Mouse (Mus musculus): ENCODE data around the gene AC124502.3. TPM values are rescaled to one million over a fixed set of nuclear protein-coding genes. Genes with fewer than 3 reads are reported as not detected.
"Not testable (repeated sequence)": the region's sequence is repeated elsewhere in the genome, so short reads cannot be mapped to it uniquely, and the experiment has no call there.

AC124502.3 gene
- total RNA-seq, 1 experiment from 2014 or later: 2.3 TPM

- ATAC-seq (ENCODE audit: extremely low read depth, insufficient number of reproducible peaks, low FRiP score, poor library complexity, severe bottlenecking): no peak
Measured at GRCm38 (mm10) chr19:5073028-5073427, 34.3 kb downstream of the AC124502.3 start.

GRCm38 (mm10) chr19:5073518-5073917 is 34.8 kb downstream of the AC124502.3 start:
- no peak for ATAC-seq (ENCODE audit: extremely low read depth, insufficient number of reproducible peaks, low FRiP score, poor library complexity, severe bottlenecking)

GRCm38 (mm10) chr19:5079279-5079678 is 40.6 kb downstream of the AC124502.3 start:
- no peak for ATAC-seq (ENCODE audit: extremely low read depth, insufficient number of reproducible peaks, low FRiP score, poor library complexity, severe bottlenecking)

GRCm38 (mm10) chr19:5082005-5082404 is 43.3 kb downstream of the AC124502.3 start:
- ATAC-seq (ENCODE audit: extremely low read depth, insufficient number of reproducible peaks, low FRiP score, poor library complexity, severe bottlenecking): no peak

- ATAC-seq (ENCODE audit: extremely low read depth, insufficient number of reproducible peaks, low FRiP score, poor library complexity, severe bottlenecking): no peak
Measured at GRCm38 (mm10) chr19:5082596-5082995, 43.9 kb downstream of the AC124502.3 start.

GRCm38 (mm10) chr19:5083961-5084833 is 45.5 kb downstream of the AC124502.3 start:
- ATAC-seq (ENCODE audit: extremely low read depth, insufficient number of reproducible peaks, low FRiP score, poor library complexity, severe bottlenecking): no peak

GRCm38 (mm10) chr19:5084834-5085144 is 46.1 kb downstream of the AC124502.3 start:
- no peak for ATAC-seq (ENCODE audit: extremely low read depth, insufficient number of reproducible peaks, low FRiP score, poor library complexity, severe bottlenecking)

- ATAC-seq (ENCODE audit: extremely low read depth, insufficient number of reproducible peaks, low FRiP score, poor library complexity, severe bottlenecking): no peak
Measured at GRCm38 (mm10) chr19:5085145-5085863, 46.6 kb downstream of the AC124502.3 start, which contains the start of gene Tmem151a. TSS of gene Tmem151a (minus strand) at chr19:5085531.

- ATAC-seq (ENCODE audit: extremely low read depth, insufficient number of reproducible peaks, low FRiP score, poor library complexity, severe bottlenecking): not testable (repeated sequence)
Measured at GRCm38 (mm10) chr19:5086533-5086932, 47.8 kb downstream of the AC124502.3 start.

- peak; percentile 84 for ATAC-seq (ENCODE audit: extremely low read depth, insufficient number of reproducible peaks, low FRiP score, poor library complexity, severe bottlenecking)
Measured at GRCm38 (mm10) chr19:5087884-5088728, 49.4 kb downstream of the AC124502.3 start, which contains the start of gene Yif1a. TSS of gene Yif1a (plus strand) at chr19:5088538.

GRCm38 (mm10) chr19:5089324-5089723 is 50.6 kb downstream of the AC124502.3 start:
- no peak for ATAC-seq (ENCODE audit: extremely low read depth, insufficient number of reproducible peaks, low FRiP score, poor library complexity, severe bottlenecking)

GRCm38 (mm10) chr19:5092083-5092482 is 53.4 kb downstream of the AC124502.3 start:
- no peak for ATAC-seq (ENCODE audit: extremely low read depth, insufficient number of reproducible peaks, low FRiP score, poor library complexity, severe bottlenecking)

GRCm38 (mm10) chr19:5093481-5094242 is 55.0 kb downstream of the AC124502.3 start:
- ATAC-seq (ENCODE audit: extremely low read depth, insufficient number of reproducible peaks, low FRiP score, poor library complexity, severe bottlenecking): no peak

GRCm38 (mm10) chr19:5094243-5094632 is 55.5 kb downstream of the AC124502.3 start:
- peak; percentile 57 for ATAC-seq (ENCODE audit: extremely low read depth, insufficient number of reproducible peaks, low FRiP score, poor library complexity, severe bottlenecking)

GRCm38 (mm10) chr19:5094746-5095417 is 56.2 kb downstream of the AC124502.3 start:
- no peak for ATAC-seq (ENCODE audit: extremely low read depth, insufficient number of reproducible peaks, low FRiP score, poor library complexity, severe bottlenecking)

GRCm38 (mm10) chr19:5095887-5096474 is 57.3 kb downstream of the AC124502.3 start:
- no peak for ATAC-seq (ENCODE audit: extremely low read depth, insufficient number of reproducible peaks, low FRiP score, poor library complexity, severe bottlenecking)

GRCm38 (mm10) chr19:5097521-5098362 is 59.1 kb downstream of the AC124502.3 start:
- no peak for ATAC-seq (ENCODE audit: extremely low read depth, insufficient number of reproducible peaks, low FRiP score, poor library complexity, severe bottlenecking)

Measured in neutrophil, adult 5-6 weeks (primary cell).